Mouse (Mus musculus): ENCODE results near the gene Sipa1. TPM values are rescaled to one million over a fixed set of nuclear protein-coding genes. Genes with fewer than 3 reads are reported as not detected.

The Sipa1 gene
- polyA plus RNA-seq, 1 experiment: 13.7 TPM

DNA sequence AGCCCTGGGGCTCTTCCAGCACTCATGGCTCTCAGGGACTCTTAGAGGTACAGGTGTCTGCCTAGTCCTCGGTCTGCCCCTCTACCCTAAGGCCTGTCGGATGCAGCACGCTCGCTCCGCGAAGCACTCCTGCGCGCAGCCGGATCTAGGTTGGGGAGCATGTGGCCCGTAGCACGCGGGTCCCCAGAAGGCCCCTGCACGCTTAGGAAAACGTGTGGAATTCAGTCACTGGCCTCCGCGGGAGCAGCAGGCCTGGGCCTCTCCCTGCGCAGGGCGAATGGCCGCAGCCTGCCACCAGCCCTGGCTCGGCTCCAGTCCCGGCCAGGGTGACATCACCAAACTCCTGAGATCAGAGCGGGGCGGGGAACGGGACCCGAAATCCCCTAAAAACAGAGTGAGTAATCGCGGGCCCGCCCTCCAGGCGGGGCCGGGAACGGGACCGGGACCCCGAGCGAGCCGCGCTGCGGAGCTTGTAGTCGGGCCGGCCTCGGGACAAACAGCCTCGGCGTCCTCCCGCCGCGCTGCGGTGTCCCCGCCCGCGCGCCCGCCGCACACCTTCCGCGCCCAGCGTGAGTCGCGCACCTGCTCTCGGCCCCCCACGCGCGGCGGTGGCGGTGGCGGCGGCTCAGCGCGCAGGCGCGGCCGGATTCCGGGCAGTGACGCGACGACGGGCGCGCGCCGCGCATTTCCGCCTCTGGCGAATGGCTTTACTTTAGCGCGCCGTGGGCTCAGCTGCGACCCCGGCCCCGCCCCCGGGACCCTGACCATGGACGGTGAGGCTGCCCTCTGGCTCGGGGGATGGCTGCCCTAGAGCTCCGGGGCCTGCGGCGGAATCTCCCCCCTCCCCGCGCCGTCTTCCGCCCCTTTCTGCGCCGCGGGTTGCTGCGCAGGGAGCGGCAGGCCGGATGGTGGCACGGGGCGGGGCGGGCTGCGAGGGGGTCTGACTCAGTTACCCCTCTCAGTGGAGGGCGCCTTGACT, 26.1 kb downstream of the Sipa1 start, which contains the start of gene Rela:
Gene Rela (plus strand): TSS at position 415 of the 979 bp plus-strand sequence.
- Histone ChIP-seq H3K36me3 (ENCODE audit: control insufficient read depth, insufficient read depth, low read length, poor library complexity, severe bottlenecking) (peaks cover 2% of the 10 kb centered on the region; the same call in 1 of the 2 replicates), H3K4me1 (ENCODE audit: control insufficient read depth, insufficient read depth, low read length) (peaks cover 2% of the 10 kb centered on the region)
- TF ChIP-seq EP300 (IDR thresholded peaks at IDR 0.05; ENCODE audit: insufficient read depth, low read depth, low read length) (0 out of 2 replicates have a peak, but pooled peaks have one; percentile 11), CTCF (IDR thresholded peaks at IDR 0.05; ENCODE audit: low read depth, low read length) (no peak)

DNA sequence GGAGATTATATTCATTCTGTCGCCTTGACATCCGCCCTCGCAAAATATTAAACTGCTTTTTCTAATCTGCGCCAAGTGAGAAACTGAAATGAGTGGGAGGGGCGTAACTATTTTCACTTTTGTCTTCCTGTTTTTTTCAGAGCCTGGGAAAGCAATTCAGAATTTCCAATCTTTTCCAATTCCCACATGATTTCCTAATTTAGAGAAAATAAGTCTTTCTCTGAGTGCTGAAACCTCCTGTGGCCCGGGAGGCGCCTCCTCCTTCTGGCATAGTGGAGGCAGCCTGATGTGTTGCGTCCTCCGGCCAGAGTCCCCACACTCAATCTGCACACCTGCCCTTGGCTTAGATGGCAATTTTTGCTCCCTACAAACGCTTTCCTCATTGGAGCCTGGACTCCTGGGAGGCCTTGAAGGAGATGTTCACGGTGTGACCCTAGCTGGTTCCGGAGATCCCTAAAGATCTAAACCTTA, 26.9 kb downstream of the Sipa1 start:
- TF ChIP-seq CTCF (IDR thresholded peaks at IDR 0.05; ENCODE audit: low read depth, low read length) (no peak), POLR2A (IDR thresholded peaks at IDR 0.05; ENCODE audit: insufficient read depth, low read length) (no peak), EP300 (IDR thresholded peaks at IDR 0.05; ENCODE audit: insufficient read depth, low read depth, low read length) (no peak)
- peak overlapping the region; percentile 62 for H3K27ac ChIP-seq (ENCODE audit: insufficient read depth, low read length)
- peaks cover 2% of the 10 kb centered on the region for H3K4me1 ChIP-seq (ENCODE audit: control insufficient read depth, insufficient read depth, low read length)
- H3K4me3 ChIP-seq (ENCODE audit: low read depth, low read length): peak overlapping the region; percentile 88
- no peaks in the 10 kb centered on the region for H3K36me3 ChIP-seq (ENCODE audit: control insufficient read depth, insufficient read depth, low read length, poor library complexity, severe bottlenecking)
- peak overlapping the region; percentile 81 for H3K9ac ChIP-seq (ENCODE audit: low read depth, poor library complexity, severe bottlenecking)
- H3K27me3 ChIP-seq (ENCODE audit: control insufficient read depth, insufficient read depth, low read length, poor library complexity, severe bottlenecking): no peaks in the 10 kb centered on the region
- no peaks in the 10 kb centered on the region for H3K9me3 ChIP-seq (replicated peaks; ENCODE audit: control insufficient read depth, insufficient read depth, low read length, poor library complexity, severe bottlenecking)

More for the DNA sequence above, 26.1 kb downstream of the Sipa1 start, which contains the start of gene Rela:
- H3K27me3 ChIP-seq (ENCODE audit: control insufficient read depth, insufficient read depth, low read length, poor library complexity, severe bottlenecking): no peaks in the 10 kb centered on the region
- H3K9me3 ChIP-seq (replicated peaks; ENCODE audit: control insufficient read depth, insufficient read depth, low read length, poor library complexity, severe bottlenecking): no peaks in the 10 kb centered on the region
- peak within 1 kb of the TSS; percentile 81 for H3K9ac ChIP-seq (ENCODE audit: low read depth, poor library complexity, severe bottlenecking)
- H3K27ac ChIP-seq (ENCODE audit: insufficient read depth, low read length): peak within 1 kb of the TSS; percentile 62
- peak within 1 kb of the TSS; percentile 88 for H3K4me3 ChIP-seq (ENCODE audit: low read depth, low read length)

DNA sequence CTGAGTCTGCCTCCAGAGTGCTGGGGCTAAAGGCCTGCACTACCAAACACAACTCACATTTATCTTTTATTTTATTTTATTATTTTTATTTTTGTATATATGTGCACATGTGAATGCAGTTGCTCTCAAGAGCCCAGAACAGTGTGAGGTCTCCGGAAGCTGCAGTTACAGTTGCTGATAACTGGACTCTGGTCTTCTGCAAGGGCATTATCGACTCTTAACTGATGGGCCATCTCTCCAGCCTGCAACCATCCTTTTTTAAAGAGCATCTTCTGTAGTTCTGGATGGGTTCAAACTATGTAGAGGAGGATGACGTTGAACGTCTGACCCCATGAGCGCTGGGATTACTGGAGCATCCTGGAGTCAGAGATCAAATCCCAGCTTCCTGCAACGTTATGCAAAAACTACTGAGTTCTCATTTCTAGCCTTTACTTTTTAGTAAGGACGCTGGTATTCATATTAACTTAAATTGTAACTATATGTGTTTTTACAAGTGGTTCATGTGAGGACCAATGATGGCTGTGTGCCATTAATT, 27.4 kb downstream of the Sipa1 start:
- Histone ChIP-seq H3K4me1 (ENCODE audit: control insufficient read depth, insufficient read depth, low read length) (peaks cover 2% of the 10 kb centered on the region), H3K9me3 (replicated peaks; ENCODE audit: control insufficient read depth, insufficient read depth, low read length, poor library complexity, severe bottlenecking) (no peaks in the 10 kb centered on the region), H3K27ac (ENCODE audit: insufficient read depth, low read length) (no peak overlapping the region), H3K27me3 (ENCODE audit: control insufficient read depth, insufficient read depth, low read length, poor library complexity, severe bottlenecking) (no peaks in the 10 kb centered on the region), H3K9ac (ENCODE audit: low read depth, poor library complexity, severe bottlenecking) (peak overlapping the region; percentile 81), H3K4me3 (ENCODE audit: low read depth, low read length) (no peak overlapping the region), H3K36me3 (ENCODE audit: control insufficient read depth, insufficient read depth, low read length, poor library complexity, severe bottlenecking) (no peaks in the 10 kb centered on the region)
- TF ChIP-seq EP300 (IDR thresholded peaks at IDR 0.05; ENCODE audit: insufficient read depth, low read depth, low read length): no peak
- TF ChIP-seq CTCF (IDR thresholded peaks at IDR 0.05; ENCODE audit: low read depth, low read length): no peak
- no peak for TF ChIP-seq POLR2A (IDR thresholded peaks at IDR 0.05; ENCODE audit: insufficient read depth, low read length)

DNA sequence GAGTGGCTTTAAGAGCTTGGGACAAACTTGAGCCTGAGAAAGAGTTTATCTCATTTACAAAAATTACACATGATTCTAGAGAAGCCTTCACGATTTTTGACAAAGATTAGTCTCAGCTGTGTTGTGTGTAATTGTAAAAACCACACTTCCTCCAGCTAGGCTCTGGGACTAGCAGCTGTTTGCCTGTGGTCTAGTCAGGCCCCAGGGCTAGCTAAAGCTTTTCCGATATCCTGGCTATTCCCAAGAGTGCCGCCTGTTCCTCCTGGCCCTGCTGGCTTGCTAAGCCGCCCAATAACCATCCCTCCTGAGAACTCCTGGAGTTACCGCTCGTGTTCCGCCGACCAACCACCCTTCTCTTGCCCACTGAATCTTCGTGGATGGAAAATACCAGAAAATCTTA, 31.4 kb downstream of the Sipa1 start:
- no peak for TF ChIP-seq CTCF (IDR thresholded peaks at IDR 0.05; ENCODE audit: low read depth, low read length)
- Histone ChIP-seq H3K27ac (ENCODE audit: insufficient read depth, low read length) (no peak overlapping the region), H3K27me3 (ENCODE audit: control insufficient read depth, insufficient read depth, low read length, poor library complexity, severe bottlenecking) (no peaks in the 10 kb centered on the region), H3K36me3 (ENCODE audit: control insufficient read depth, insufficient read depth, low read length, poor library complexity, severe bottlenecking) (no peaks in the 10 kb centered on the region), H3K9ac (ENCODE audit: low read depth, poor library complexity, severe bottlenecking) (no peak overlapping the region), H3K4me3 (ENCODE audit: low read depth, low read length) (no peak overlapping the region), H3K4me1 (ENCODE audit: control insufficient read depth, insufficient read depth, low read length) (no peaks in the 10 kb centered on the region), H3K9me3 (replicated peaks; ENCODE audit: control insufficient read depth, insufficient read depth, low read length, poor library complexity, severe bottlenecking) (no peaks in the 10 kb centered on the region)

DNA sequence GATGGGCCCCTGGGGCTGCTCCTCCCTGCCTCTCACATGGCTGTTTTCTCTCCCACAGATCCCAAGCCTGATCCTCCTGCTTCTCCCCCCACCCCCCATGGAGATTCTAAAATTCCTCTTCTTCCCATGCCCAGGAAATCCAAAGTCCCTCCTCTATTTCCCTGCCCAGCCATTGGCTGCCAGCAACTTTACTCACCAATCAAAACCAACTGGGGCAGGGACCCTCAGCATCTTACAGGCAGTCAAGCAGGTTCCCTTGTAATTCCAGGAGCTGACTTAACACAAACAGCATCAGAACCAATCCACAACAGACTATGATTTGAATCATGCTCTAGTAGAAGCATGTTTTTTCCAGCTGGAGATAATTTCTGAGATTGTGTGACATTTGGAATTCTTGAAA, 33.6 kb downstream of the Sipa1 start:
- TF ChIP-seq EP300 (IDR thresholded peaks at IDR 0.05; ENCODE audit: insufficient read depth, low read depth, low read length) (no peak), POLR2A (IDR thresholded peaks at IDR 0.05; ENCODE audit: insufficient read depth, low read length) (no peak), CTCF (IDR thresholded peaks at IDR 0.05; ENCODE audit: low read depth, low read length) (no peak)
- no peak overlapping the region for H3K4me3 ChIP-seq (ENCODE audit: low read depth, low read length)
- H3K9ac ChIP-seq (ENCODE audit: low read depth, poor library complexity, severe bottlenecking): no peak overlapping the region

DNA sequence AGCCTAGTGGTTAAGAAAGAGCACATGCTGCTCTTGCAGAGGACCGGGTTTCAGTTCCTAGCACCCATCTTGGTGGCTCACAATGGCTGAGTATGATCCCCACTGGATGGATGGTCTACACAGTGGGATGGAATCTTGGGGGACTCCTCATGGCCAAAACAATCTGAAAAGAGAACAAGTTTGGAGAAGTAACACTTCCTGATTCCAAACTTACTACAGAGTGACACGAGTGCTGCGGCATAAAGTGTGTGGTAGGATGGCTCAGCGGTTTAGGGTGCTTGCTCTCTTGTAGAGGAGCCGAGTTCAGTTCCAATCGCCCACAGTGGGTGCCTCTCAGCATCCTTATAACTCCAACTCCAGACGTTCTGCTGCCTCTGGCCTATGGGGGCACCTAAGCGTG, 38.2 kb downstream of the Sipa1 start:
- no peaks in the 10 kb centered on the region for H3K9me3 ChIP-seq (replicated peaks; ENCODE audit: control insufficient read depth, insufficient read depth, low read length, poor library complexity, severe bottlenecking)
- H3K9ac ChIP-seq (ENCODE audit: low read depth, poor library complexity, severe bottlenecking): no peak overlapping the region
- no peak overlapping the region for H3K27ac ChIP-seq (ENCODE audit: insufficient read depth, low read length)
- no peak for TF ChIP-seq EP300 (IDR thresholded peaks at IDR 0.05; ENCODE audit: insufficient read depth, low read depth, low read length)
- no peak for TF ChIP-seq CTCF (IDR thresholded peaks at IDR 0.05; ENCODE audit: low read depth, low read length)
- no peak for TF ChIP-seq POLR2A (IDR thresholded peaks at IDR 0.05; ENCODE audit: insufficient read depth, low read length)
- no peaks in the 10 kb centered on the region for H3K36me3 ChIP-seq (ENCODE audit: control insufficient read depth, insufficient read depth, low read length, poor library complexity, severe bottlenecking)
- no peak overlapping the region for H3K4me3 ChIP-seq (ENCODE audit: low read depth, low read length)
- no peaks in the 10 kb centered on the region for H3K27me3 ChIP-seq (ENCODE audit: control insufficient read depth, insufficient read depth, low read length, poor library complexity, severe bottlenecking)
- no peaks in the 10 kb centered on the region for H3K4me1 ChIP-seq (ENCODE audit: control insufficient read depth, insufficient read depth, low read length)

More for the DNA sequence above, 33.6 kb downstream of the Sipa1 start:
- no peaks in the 10 kb centered on the region for H3K9me3 ChIP-seq (replicated peaks; ENCODE audit: control insufficient read depth, insufficient read depth, low read length, poor library complexity, severe bottlenecking)
- no peaks in the 10 kb centered on the region for H3K27me3 ChIP-seq (ENCODE audit: control insufficient read depth, insufficient read depth, low read length, poor library complexity, severe bottlenecking)
- no peaks in the 10 kb centered on the region for H3K4me1 ChIP-seq (ENCODE audit: control insufficient read depth, insufficient read depth, low read length)
- no peaks in the 10 kb centered on the region for H3K36me3 ChIP-seq (ENCODE audit: control insufficient read depth, insufficient read depth, low read length, poor library complexity, severe bottlenecking)
- H3K27ac ChIP-seq (ENCODE audit: insufficient read depth, low read length): no peak overlapping the region
